Mouse (Mus musculus) liver, embryonic 15.5 days (tissue): Measurements from ENCODE around the gene D11Wsu47e. TPM values are rescaled to one million over a fixed set of nuclear protein-coding genes. Genes with fewer than 3 reads are reported as not detected.

Experiments used
- ATAC-seq: fragments of 200-750 bp; cut with Nextera tagmentation; 2 replicates; pipeline ENCODE4 v1.8.0; 2017; ENCODE audit warnings: moderate number of reproducible peaks, mild to moderate bottlenecking, moderate library complexity; ENCODE audit not compliant: insufficient read depth
- H3K27ac ChIP-seq: fragments of 300-500 bp; sonication (generic); replicated peaks from 2 replicates; pipeline ENCODE4 v1.5.1; 2015; ENCODE audit warnings: mild to moderate bottlenecking, inconsistent platforms
- H3K27me3 ChIP-seq: fragments of 300-500 bp; sonication (generic); 2 replicates; pipeline ENCODE4 v1.6.1; 2015; ENCODE audit warnings: mild to moderate bottlenecking, inconsistent platforms
- H3K36me3 ChIP-seq: fragments of 300-500 bp; sonication (generic); replicated peaks from 2 replicates; pipeline ENCODE4 v1.6.1; 2015; ENCODE audit warnings: moderate library complexity, mild to moderate bottlenecking, inconsistent platforms
- H3K4me1 ChIP-seq: fragments of 300-500 bp; sonication (generic); replicated peaks from 2 replicates; pipeline ENCODE4 v1.6.1; 2015; ENCODE audit warnings: inconsistent platforms
- H3K4me2 ChIP-seq: fragments of 300-500 bp; sonication (generic); 2 replicates; pipeline ENCODE4 v1.6.1; 2015; ENCODE audit warnings: moderate library complexity, mild to moderate bottlenecking, inconsistent platforms
- H3K4me3 ChIP-seq: fragments of 300-500 bp; sonication (generic); replicated peaks from 2 replicates; pipeline ENCODE4 v1.5.1; 2015; ENCODE audit warnings: mild to moderate bottlenecking, inconsistent platforms
- H3K9ac ChIP-seq: fragments of 300-500 bp; sonication (generic); 2 replicates; pipeline ENCODE4 v1.6.1; 2015; ENCODE audit warnings: moderate library complexity, mild to moderate bottlenecking, inconsistent platforms
- H3K9me3 ChIP-seq: fragments of 300-500 bp; sonication (generic); replicated peaks from 2 replicates; pipeline ENCODE4 v1.6.1; 2016; ENCODE audit warnings: inconsistent platforms
- WGBS: fragments of 180-500 bp; shearing (Covaris S2); methylation state at CpG from one replicate; pipeline ENCODE4 v1.1.7; 2015; ENCODE audit warnings: mixed read lengths; ENCODE audit not compliant: insufficient replicate concordance; 5-methylcytosine and 5-hydroxymethylcytosine counted together
- polyA plus RNA-seq: library from polyadenylated mRNA; unstranded; fragments of >200 nt; fragmentation: Nextera tagmentation; extraction: Ambion mirVana; gene quantifications from 2 replicates; pipeline ENCODE4 v1.2.1, GENCODE M21; 2015

Gene D11Wsu47e
- polyA plus RNA-seq, 1 experiment from 2014 or later: 9.2 TPM

GRCm38 (mm10) chr11:113666205-113666604, 18.0 kb upstream of the D11Wsu47e start:
- no peak overlapping the region for H3K9ac ChIP-seq

DNA sequence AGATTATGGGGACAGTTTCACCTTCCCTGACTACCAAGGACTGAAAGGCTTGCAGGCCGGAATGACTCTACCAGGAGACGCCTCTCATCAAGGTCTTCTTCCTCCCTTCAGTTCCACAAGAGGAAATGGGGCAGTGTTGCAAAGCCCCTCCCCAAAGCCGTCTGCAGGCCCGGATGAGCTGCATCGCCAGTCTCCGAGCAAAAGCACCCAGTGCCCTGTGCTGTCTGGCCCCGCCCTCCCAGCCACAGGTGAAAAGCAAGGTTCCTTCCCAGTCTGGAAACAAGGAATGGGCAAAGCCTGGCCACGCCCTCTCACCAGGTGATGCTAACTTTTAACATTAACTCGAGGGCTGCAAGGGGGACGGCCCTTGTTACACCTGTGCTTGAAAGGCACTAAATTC, 17.6 kb upstream of the D11Wsu47e start:
- Histone ChIP-seq H3K36me3 (peaks cover 84% of the 10 kb centered on the region), H3K27ac (peak overlapping the region; percentile 63), H3K4me2 (peak overlapping the region; percentile 47), H3K9me3 (no peaks in the 10 kb centered on the region), H3K9ac (peak overlapping the region; percentile 5; the same call in 1 of the 2 replicates), H3K27me3 (no peaks in the 10 kb centered on the region), H3K4me3 (no peak overlapping the region; the same call in 1 of the 2 replicates), H3K4me1 (peaks cover 65% of the 10 kb centered on the region)
- WGBS: 32% methylated on average over 10 of the region's 10 CpGs
- ATAC-seq: peak; percentile 47

More at GRCm38 (mm10) chr11:113666205-113666604, 18.0 kb upstream of the D11Wsu47e start:
- 38% methylated on average over 6 of the region's 6 CpGs for WGBS
- no peaks in the 10 kb centered on the region for H3K27me3 ChIP-seq
- peak; percentile 68 for ATAC-seq
- peak overlapping the region; percentile 47 for H3K4me2 ChIP-seq
- H3K27ac ChIP-seq: peak overlapping the region; percentile 63
- H3K4me3 ChIP-seq: no peak overlapping the region; the same call in 1 of the 2 replicates
- peaks cover 84% of the 10 kb centered on the region for H3K36me3 ChIP-seq
- peaks cover 61% of the 10 kb centered on the region for H3K4me1 ChIP-seq
- H3K9me3 ChIP-seq: no peaks in the 10 kb centered on the region

GRCm38 (mm10) chr11:113667122-113667521, 17.1 kb upstream of the D11Wsu47e start:
- Histone ChIP-seq H3K9ac (no peak overlapping the region), H3K4me2 (peak overlapping the region; percentile 47), H3K27me3 (no peaks in the 10 kb centered on the region), H3K36me3 (peaks cover 84% of the 10 kb centered on the region), H3K4me1 (peaks cover 69% of the 10 kb centered on the region), H3K27ac (peak overlapping the region; percentile 63), H3K9me3 (no peaks in the 10 kb centered on the region), H3K4me3 (no peak overlapping the region)
- WGBS: 71% methylated on average over 2 of the region's 2 CpGs
- no peak for ATAC-seq

- Histone ChIP-seq H3K9me3 (no peaks in the 10 kb centered on the region), H3K9ac (no peak overlapping the region)
Measured at GRCm38 (mm10) chr11:113667704-113668103, 16.5 kb upstream of the D11Wsu47e start.

GRCm38 (mm10) chr11:113668857-113669256, 15.4 kb upstream of the D11Wsu47e start:
- WGBS: 72% methylated on average over 5 of the region's 5 CpGs
- no peaks in the 10 kb centered on the region for H3K27me3 ChIP-seq
- H3K27ac ChIP-seq: 0 out of 2 replicates have a peak overlapping the region, but pooled peaks have one; percentile 1
- H3K36me3 ChIP-seq: peaks cover 84% of the 10 kb centered on the region
- no peak overlapping the region for H3K9ac ChIP-seq
- no peaks in the 10 kb centered on the region for H3K9me3 ChIP-seq
- H3K4me3 ChIP-seq: no peak overlapping the region
- H3K4me2 ChIP-seq: no peak overlapping the region; the same call in 1 of the 2 replicates
- peaks cover 79% of the 10 kb centered on the region for H3K4me1 ChIP-seq
- ATAC-seq: no peak

More at GRCm38 (mm10) chr11:113667704-113668103, 16.5 kb upstream of the D11Wsu47e start:
- no peak overlapping the region for H3K4me3 ChIP-seq
- no peak overlapping the region for H3K4me2 ChIP-seq
- WGBS: 70% methylated on average over 4 of the region's 4 CpGs
- peaks cover 71% of the 10 kb centered on the region for H3K4me1 ChIP-seq
- no peaks in the 10 kb centered on the region for H3K27me3 ChIP-seq
- H3K36me3 ChIP-seq: peaks cover 84% of the 10 kb centered on the region
- peak overlapping the region; percentile 63 for H3K27ac ChIP-seq
- ATAC-seq: no peak

DNA sequence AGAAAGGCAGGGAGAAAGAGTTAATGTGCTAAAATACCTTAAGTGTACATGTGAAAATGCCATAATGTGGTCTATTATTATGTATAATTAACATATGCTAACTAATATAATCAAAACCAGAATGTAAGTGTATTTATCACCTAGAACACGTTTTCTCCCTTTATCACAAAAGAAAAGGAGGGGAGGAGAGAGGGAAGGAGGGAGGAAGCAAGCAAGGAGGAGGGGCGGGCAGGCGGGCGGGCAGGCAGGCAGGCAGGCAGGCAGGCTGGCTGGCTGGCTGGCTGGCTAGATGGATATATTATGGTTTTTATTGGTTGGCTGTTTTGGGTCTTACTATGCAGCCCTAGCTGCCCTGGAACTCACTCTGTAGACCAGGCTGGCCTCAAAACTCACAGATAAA, 14.5 kb upstream of the D11Wsu47e start:
- peak; percentile 20; the same call in 1 of the 2 replicates for ATAC-seq
- 40% methylated on average over 4 of the region's 4 CpGs for WGBS
- Histone ChIP-seq H3K4me3 (no peak overlapping the region), H3K4me2 (no peak overlapping the region), H3K4me1 (peaks cover 76% of the 10 kb centered on the region), H3K27ac (peak overlapping the region; percentile 39; the same call in 1 of the 2 replicates), H3K9ac (no peak overlapping the region), H3K27me3 (no peaks in the 10 kb centered on the region), H3K9me3 (no peaks in the 10 kb centered on the region), H3K36me3 (peaks cover 84% of the 10 kb centered on the region)

- no peak overlapping the region for H3K27ac ChIP-seq
Measured at GRCm38 (mm10) chr11:113673614-113674013, 10.6 kb upstream of the D11Wsu47e start.

GRCm38 (mm10) chr11:113674595-113674994, 9.6 kb upstream of the D11Wsu47e start:
- Histone ChIP-seq H3K27ac (no peak overlapping the region), H3K9me3 (no peaks in the 10 kb centered on the region), H3K27me3 (no peaks in the 10 kb centered on the region), H3K9ac (no peak overlapping the region), H3K4me3 (no peak overlapping the region), H3K4me1 (peaks cover 52% of the 10 kb centered on the region), H3K4me2 (no peak overlapping the region), H3K36me3 (peaks cover 92% of the 10 kb centered on the region)
- ATAC-seq: no peak
- WGBS: 91% methylated on average over 5 of the region's 5 CpGs

More at GRCm38 (mm10) chr11:113673614-113674013, 10.6 kb upstream of the D11Wsu47e start:
- no peaks in the 10 kb centered on the region for H3K9me3 ChIP-seq
- WGBS: 88% methylated on average over 4 of the region's 4 CpGs
- ATAC-seq: no peak
- no peaks in the 10 kb centered on the region for H3K27me3 ChIP-seq
- no peak overlapping the region for H3K4me2 ChIP-seq
- peaks cover 96% of the 10 kb centered on the region for H3K36me3 ChIP-seq
- peaks cover 54% of the 10 kb centered on the region for H3K4me1 ChIP-seq
- no peak overlapping the region for H3K9ac ChIP-seq
- H3K4me3 ChIP-seq: no peak overlapping the region

DNA sequence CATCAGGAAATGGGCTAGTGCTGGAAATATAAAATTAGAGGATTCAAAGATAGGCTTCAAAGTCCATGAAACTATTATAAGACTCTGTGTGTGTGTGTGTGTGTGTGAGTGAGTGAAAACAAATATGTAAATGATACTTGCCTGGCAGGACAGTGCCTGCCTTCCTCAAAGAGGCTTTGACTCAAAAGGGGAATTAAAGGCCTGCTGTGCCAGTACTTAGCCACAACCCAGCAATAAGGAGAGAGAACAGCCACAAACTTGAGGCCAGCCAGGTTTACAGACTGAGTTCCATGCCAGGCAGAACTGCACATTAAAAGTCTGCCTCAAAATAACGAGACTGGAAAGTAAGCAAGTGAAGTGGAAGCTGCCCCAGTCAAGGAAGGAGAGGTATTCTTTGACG, 7.4 kb upstream of the D11Wsu47e start:
- Histone ChIP-seq H3K27me3 (no peaks in the 10 kb centered on the region), H3K9ac (no peak overlapping the region), H3K4me1 (peaks cover 56% of the 10 kb centered on the region), H3K4me3 (no peak overlapping the region), H3K9me3 (no peaks in the 10 kb centered on the region), H3K4me2 (no peak overlapping the region), H3K27ac (no peak overlapping the region), H3K36me3 (peaks cover 76% of the 10 kb centered on the region)
- ATAC-seq: no peak
- WGBS: 83% methylated on average over 2 of the region's 2 CpGs

DNA sequence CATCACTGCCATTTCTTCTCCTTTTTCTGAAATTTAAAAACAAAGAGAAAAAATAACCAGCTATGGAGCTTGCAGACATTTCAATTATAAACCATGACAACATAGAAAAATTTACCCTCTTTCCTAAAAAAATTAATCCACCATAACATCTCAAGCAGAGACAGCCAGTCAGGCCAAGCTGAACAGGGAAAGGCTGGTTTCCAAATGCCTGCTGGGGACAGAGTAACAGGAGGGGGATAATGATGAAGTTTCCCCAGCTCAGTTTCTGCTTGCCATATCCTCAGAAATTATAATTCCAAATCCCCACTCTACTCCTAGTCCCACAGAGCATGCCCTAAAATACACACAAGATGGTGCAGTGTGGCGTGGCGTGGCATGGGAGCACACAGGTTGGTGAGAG, 6.8 kb upstream of the D11Wsu47e start:
- Histone ChIP-seq H3K4me2 (no peak overlapping the region), H3K9me3 (no peaks in the 10 kb centered on the region), H3K27ac (0 out of 2 replicates have a peak overlapping the region, but pooled peaks have one; percentile 21), H3K27me3 (no peaks in the 10 kb centered on the region), H3K9ac (no peak overlapping the region), H3K4me1 (peaks cover 55% of the 10 kb centered on the region), H3K4me3 (no peak overlapping the region), H3K36me3 (peaks cover 71% of the 10 kb centered on the region)
- no peak for ATAC-seq
- WGBS: 91% methylated on average over 2 of the region's 2 CpGs

DNA sequence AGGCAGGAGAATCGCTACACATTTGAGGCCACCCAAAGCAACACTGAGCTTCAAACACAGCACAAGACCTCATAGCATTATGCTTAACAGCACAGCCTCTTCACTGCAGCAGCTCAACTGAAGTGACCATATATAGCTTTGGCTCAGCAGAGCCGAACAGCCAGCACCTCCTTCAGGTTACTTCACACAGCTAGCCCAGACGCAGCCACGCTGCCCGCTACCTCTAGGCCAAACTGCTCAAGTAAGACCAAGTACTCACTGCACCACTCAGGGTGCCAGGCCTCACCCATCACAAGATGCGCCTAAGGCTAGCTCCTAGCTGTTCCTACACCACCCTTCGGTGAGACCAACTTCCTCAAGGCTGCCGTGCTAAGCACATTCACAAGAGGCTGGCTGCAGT, 5.8 kb upstream of the D11Wsu47e start:
- no peak for ATAC-seq
- 0 out of 2 replicates have a peak overlapping the region, but pooled peaks have one; percentile 7 for H3K27ac ChIP-seq
- H3K9me3 ChIP-seq: no peaks in the 10 kb centered on the region
- H3K36me3 ChIP-seq: peaks cover 61% of the 10 kb centered on the region
- peaks cover 52% of the 10 kb centered on the region for H3K4me1 ChIP-seq
- H3K4me2 ChIP-seq: no peak overlapping the region
- 75% methylated on average over 8 of the region's 8 CpGs for WGBS
- no peak overlapping the region for H3K4me3 ChIP-seq
- H3K9ac ChIP-seq: no peak overlapping the region
- H3K27me3 ChIP-seq: no peaks in the 10 kb centered on the region

DNA sequence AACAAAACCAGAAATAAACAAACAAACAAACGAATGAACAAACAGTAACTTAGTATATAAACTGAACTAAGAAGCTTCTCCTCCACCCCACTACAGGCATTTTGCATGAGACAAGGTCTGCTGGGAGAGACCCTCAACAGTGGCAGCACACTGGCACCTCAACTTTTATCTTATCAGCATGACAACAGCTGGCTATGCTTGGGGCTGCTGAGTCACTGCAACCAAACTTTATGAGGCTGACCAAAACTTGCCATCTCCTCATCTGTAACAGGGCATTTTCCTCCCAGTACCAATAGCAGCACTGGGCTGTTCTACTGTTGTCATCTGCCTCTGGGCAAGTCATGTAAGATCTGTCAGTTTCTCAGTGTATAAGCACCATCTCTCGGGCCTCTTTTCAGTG, 3.3 kb upstream of the D11Wsu47e start:
- Histone ChIP-seq H3K27me3 (no peaks in the 10 kb centered on the region), H3K4me3 (peak overlapping the region; percentile 97), H3K27ac (peak overlapping the region; percentile 98), H3K4me1 (peaks cover 66% of the 10 kb centered on the region), H3K4me2 (peak overlapping the region; percentile 83), H3K36me3 (peaks cover 35% of the 10 kb centered on the region), H3K9me3 (no peaks in the 10 kb centered on the region), H3K9ac (peak overlapping the region; percentile 98)
- WGBS: 15% methylated on average over 2 of the region's 2 CpGs
- peak; percentile 66 for ATAC-seq
